Mouse (Mus musculus) bone marrow, adult 2 months (tissue): ENCODE data around the gene Rfx3. TPM values are rescaled to one million over a fixed set of nuclear protein-coding genes. Genes with fewer than 3 reads are reported as not detected.
A peak's percentile ranks its signal among the peaks of the same experiment; 100 is the strongest.

Experiments used
- H3K27ac ChIP-seq: fragments of 200-500 bp; 2 replicates; pipeline ENCODE4 v1.5.1; 2012; ENCODE audit warnings: low read depth, mild to moderate bottlenecking, control low read depth, inconsistent platforms, low read length; ENCODE audit not compliant: control insufficient read depth, poor library complexity, insufficient read depth
- H3K4me1 ChIP-seq: fragments of 200-500 bp; 2 replicates; pipeline ENCODE4 v1.6.1; 2011; ENCODE audit warnings: low read length; ENCODE audit not compliant: control insufficient read depth, insufficient read depth
- H3K4me3 ChIP-seq: fragments of 200-500 bp; replicated peaks from 2 replicates; pipeline ENCODE3; 2011; ENCODE audit warnings: mild to moderate bottlenecking, low read depth, low read length, control low read depth; ENCODE audit not compliant: control insufficient read depth
- CTCF ChIP-seq: fragments of 200-500 bp; IDR thresholded peaks from 2 replicates; pipeline ENCODE4 v1.5.1; 2011; ENCODE audit warnings: low read length, control low read depth; ENCODE audit not compliant: control insufficient read depth, insufficient read depth
- POLR2A ChIP-seq: fragments of 200-500 bp; IDR thresholded peaks from 2 replicates; pipeline ENCODE4 v1.6.1; 2011; ENCODE audit warnings: low read depth, mild to moderate bottlenecking, control low read depth, low read length, borderline replicate concordance; ENCODE audit not compliant: control insufficient read depth
- WGBS: fragments of 180-500 bp; shearing (Covaris S2); methylation state at CpG from one replicate; pipeline ENCODE4 v1.1.7; 2018; 5-methylcytosine and 5-hydroxymethylcytosine counted together
- polyA plus RNA-seq: library from polyadenylated mRNA; stranded (reverse); fragments of >200 nt; gene quantifications from 2 replicates; pipeline ENCODE4 v1.2.4, GENCODE M21; 2011; ENCODE audit warnings: low replicate concordance; ENCODE audit not compliant: missing spikeins, insufficient read depth, insufficient read length

Gene Rfx3
- polyA plus RNA-seq, 1 experiment = 5.3 TPM

GRCm38 (mm10) chr19:27931136-27931535 lies 79.8 kb downstream of the Rfx3 start:
- no peaks in the 10 kb centered on the region for H3K4me1 ChIP-seq
- no peak overlapping the region for H3K4me3 ChIP-seq
- WGBS = 87% methylated on average over 2 of the region's 2 CpGs
- H3K27ac ChIP-seq = no peak overlapping the region
- TF ChIP-seq POLR2A (no peak), CTCF (no peak)

- no peak overlapping the region for H3K27ac ChIP-seq
- 8% methylated on average over 3 of the region's 3 CpGs for WGBS
- no peak overlapping the region for H3K4me3 ChIP-seq
- TF ChIP-seq POLR2A = no peak
- no peak for TF ChIP-seq CTCF
- no peaks in the 10 kb centered on the region for H3K4me1 ChIP-seq
Observed at GRCm38 (mm10) chr19:27926378-27926777, 84.6 kb downstream of the Rfx3 start.

GRCm38 (mm10) chr19:27919040-27919439 lies 91.9 kb downstream of the Rfx3 start:
- no peak for TF ChIP-seq CTCF
- TF ChIP-seq POLR2A = no peak
- H3K27ac ChIP-seq = no peak overlapping the region
- 55% methylated on average over 2 of the region's 2 CpGs for WGBS

GRCm38 (mm10) chr19:27916446-27916845 lies 94.5 kb downstream of the Rfx3 start:
- Histone ChIP-seq H3K4me1 (no peaks in the 10 kb centered on the region), H3K27ac (no peak overlapping the region), H3K4me3 (no peak overlapping the region)
- TF ChIP-seq POLR2A (no peak), CTCF (no peak)
- WGBS = 72% methylated on average over 2 of the region's 2 CpGs

More at GRCm38 (mm10) chr19:27919040-27919439, 91.9 kb downstream of the Rfx3 start:
- Histone ChIP-seq H3K4me3 (no peak overlapping the region), H3K4me1 (no peaks in the 10 kb centered on the region)

GRCm38 (mm10) chr19:27906976-27907375 lies 104.0 kb downstream of the Rfx3 start:
- WGBS = 6% methylated on average over 5 of the region's 5 CpGs

GRCm38 (mm10) chr19:27905976-27906375 lies 105.0 kb downstream of the Rfx3 start:
- Histone ChIP-seq H3K27ac (peak overlapping the region; percentile 41; the same call in 1 of the 2 replicates), H3K4me3 (peak overlapping the region; percentile 62), H3K4me1 (no peaks in the 10 kb centered on the region)
- 56% methylated on average over 9 of the region's 9 CpGs for WGBS
- TF ChIP-seq POLR2A = no peak
- TF ChIP-seq CTCF = no peak

More at GRCm38 (mm10) chr19:27906976-27907375, 104.0 kb downstream of the Rfx3 start:
- Histone ChIP-seq H3K4me3 (no peak overlapping the region), H3K27ac (no peak overlapping the region), H3K4me1 (no peaks in the 10 kb centered on the region)
- TF ChIP-seq CTCF = no peak

- Histone ChIP-seq H3K4me3 (no peak overlapping the region), H3K27ac (no peak overlapping the region), H3K4me1 (no peaks in the 10 kb centered on the region)
- no peak for TF ChIP-seq POLR2A
- TF ChIP-seq CTCF = no peak
- WGBS = 44% methylated on average over 1 of the region's 1 CpGs
Observed at GRCm38 (mm10) chr19:27905172-27905571, 105.8 kb downstream of the Rfx3 start.

GRCm38 (mm10) chr19:27904655-27905054 lies 106.3 kb downstream of the Rfx3 start:
- TF ChIP-seq CTCF = no peak
- TF ChIP-seq POLR2A = no peak
- Histone ChIP-seq H3K4me1 (no peaks in the 10 kb centered on the region), H3K27ac (no peak overlapping the region), H3K4me3 (no peak overlapping the region)
- WGBS = 37% methylated on average over 2 of the region's 2 CpGs

GRCm38 (mm10) chr19:27904209-27904608 lies 106.8 kb downstream of the Rfx3 start:
- H3K27ac ChIP-seq = no peak overlapping the region
- WGBS = 71% methylated on average over 4 of the region's 4 CpGs
- TF ChIP-seq POLR2A (no peak), CTCF (no peak)
- H3K4me1 ChIP-seq = no peaks in the 10 kb centered on the region
- no peak overlapping the region for H3K4me3 ChIP-seq
